Mouse (Mus musculus) CH12.LX (cell line): ENCODE measurements at regions not wholly inside any gene's neighbourhood (a gene's known extent, or its start where the extent isn't known, plus 50 kb on each side); places are given as distances from the start of the nearest gene placed in this dataset.

ENCODE experiments used
- DNase-seq: peaks from one replicate; pipeline ENCODE4 v3.0.0-alpha.2; 2013; ENCODE audit errors: extremely low read depth
- H3K27ac ChIP-seq: 2 replicates; pipeline ENCODE4 v1.5.1; 2012; ENCODE audit warnings: low read depth, mild to moderate bottlenecking, control low read depth, moderate library complexity; ENCODE audit not compliant: insufficient read depth
- H3K27me3 ChIP-seq: replicated peaks from 2 replicates; pipeline ENCODE3; 2012; ENCODE audit warnings: inconsistent platforms
- H3K36me3 ChIP-seq, 2 experiments: replicated peaks in 1 of 2; 2 replicates each; pipeline versions ENCODE3 to v1.6.1; 2012; ENCODE audit warnings: inconsistent platforms in 1 of 2, low read length in 1 of 2, mild to moderate bottlenecking in 1 of 2, mixed read lengths in 1 of 2, moderate library complexity in 1 of 2; ENCODE audit not compliant: control insufficient read depth in 1 of 2, insufficient read depth in 1 of 2
- H3K4me1 ChIP-seq, 2 experiments: 2 replicates each; pipeline ENCODE4 v1.6.1; 2012; ENCODE audit warnings: inconsistent platforms in 1 of 2, moderate library complexity in 1 of 2; ENCODE audit not compliant: insufficient read depth in 2 of 2, control insufficient read depth in 1 of 2
- H3K4me2 ChIP-seq: 2 replicates; pipeline ENCODE4 v1.6.1; 2012; ENCODE audit warnings: low read depth, mild to moderate bottlenecking, control low read depth; ENCODE audit not compliant: poor library complexity, insufficient read depth, severe bottlenecking
- H3K4me3 ChIP-seq, 3 experiments: fragments of 150-350 bp in 1 of 3; sonication (generic) in 1 of 3; replicated peaks in 1 of 3; 2 replicates each; pipeline versions ENCODE3 to v1.5.1; 2011 to 2012; ENCODE audit warnings: low read depth in 2 of 3, low read length in 2 of 3, mild to moderate bottlenecking in 2 of 3, moderate library complexity in 2 of 3, control low read depth in 1 of 3, improper control_type of control experiment in 1 of 3, inconsistent platforms in 1 of 3, mixed read lengths in 1 of 3; ENCODE audit not compliant: poor library complexity in 1 of 3
- H3K79me2 ChIP-seq: replicated peaks from 2 replicates; pipeline ENCODE4 v1.6.1; 2012; ENCODE audit warnings: mild to moderate bottlenecking, moderate library complexity; ENCODE audit not compliant: control insufficient read depth, poor library complexity, insufficient read depth, severe bottlenecking; ENCODE audit errors: extremely low read depth
- H3K9ac ChIP-seq: 2 replicates; pipeline ENCODE4 v1.6.1; 2012; ENCODE audit warnings: low read depth, mild to moderate bottlenecking, control low read depth, moderate library complexity; ENCODE audit not compliant: insufficient read depth
- H3K9me3 ChIP-seq: replicated peaks from 2 replicates; pipeline ENCODE3; 2012; ENCODE audit warnings: low read length, inconsistent platforms, mixed read lengths
- CHD2 ChIP-seq: IDR thresholded peaks from 2 replicates; pipeline ENCODE4 v1.6.1; 2011; ENCODE audit warnings: low read length, improper control_type of control experiment
- CTCF ChIP-seq, 2 experiments: IDR thresholded peaks in 1 of 2; conservative IDR thresholded peaks in 1 of 2; 2 replicates each; pipeline ENCODE4 v1.5.1; 2011 to 2012; ENCODE audit warnings: low read depth in 2 of 2, low read length in 2 of 2, improper control_type of control experiment in 1 of 2, inconsistent platforms in 1 of 2, mild to moderate bottlenecking in 1 of 2, moderate library complexity in 1 of 2
- ELF1 ChIP-seq: IDR thresholded peaks from 2 replicates; pipeline ENCODE4 v1.6.1; 2014; ENCODE audit warnings: low read depth, mild to moderate bottlenecking, inconsistent platforms, low read length, improper control_type of control experiment
- EP300 ChIP-seq: IDR thresholded peaks from 2 replicates; pipeline ENCODE4 v1.6.1; 2011; ENCODE audit warnings: low read length, improper control_type of control experiment
- GABPA ChIP-seq: IDR thresholded peaks from 2 replicates; pipeline ENCODE4 v1.6.1; 2012; ENCODE audit warnings: low read depth, low read length, improper control_type of control experiment, inconsistent platforms; ENCODE audit not compliant: insufficient replicate concordance
- HCFC1 ChIP-seq: IDR thresholded peaks from 2 replicates; pipeline ENCODE4 v1.6.1; 2012; ENCODE audit warnings: low read depth, mild to moderate bottlenecking, inconsistent platforms, low read length, improper control_type of control experiment
- IRF4 ChIP-seq: IDR thresholded peaks from 2 replicates; pipeline ENCODE4 v1.6.1; 2014; ENCODE audit warnings: low read depth, mild to moderate bottlenecking, inconsistent platforms, low read length, improper control_type of control experiment
- JUN ChIP-seq: IDR thresholded peaks from 2 replicates; pipeline ENCODE4 v1.6.1; 2011; ENCODE audit warnings: low read depth, mild to moderate bottlenecking, low read length, improper control_type of control experiment, moderate library complexity; ENCODE audit not compliant: insufficient read depth
- MAFK ChIP-seq: IDR thresholded peaks from 2 replicates; pipeline ENCODE4 v1.6.1; 2011; ENCODE audit warnings: low read length, improper control_type of control experiment; ENCODE audit not compliant: insufficient replicate concordance
- MXI1 ChIP-seq: IDR thresholded peaks from 2 replicates; pipeline ENCODE4 v1.6.1; 2011; ENCODE audit warnings: mild to moderate bottlenecking, low read depth, low read length, improper control_type of control experiment
- NRF1 ChIP-seq: IDR thresholded peaks from 2 replicates; pipeline ENCODE4 v1.6.1; 2014; ENCODE audit warnings: low read depth, mild to moderate bottlenecking, inconsistent platforms, low read length, improper control_type of control experiment, moderate library complexity
- PAX5 ChIP-seq: IDR thresholded peaks from 2 replicates; pipeline ENCODE4 v1.6.1; 2012; ENCODE audit warnings: low read length, inconsistent platforms, mixed read lengths
- RAD21 ChIP-seq: IDR thresholded peaks from 2 replicates; pipeline ENCODE4 v1.6.1; 2011; ENCODE audit warnings: low read depth, mild to moderate bottlenecking, low read length, improper control_type of control experiment, moderate library complexity
- RCOR1 ChIP-seq: conservative IDR thresholded peaks from 2 replicates; pipeline ENCODE4 v1.6.1; 2012; ENCODE audit warnings: low read depth, mild to moderate bottlenecking, inconsistent platforms, low read length, improper control_type of control experiment
- SMC3 ChIP-seq: IDR thresholded peaks from 2 replicates; pipeline ENCODE4 v1.6.1; 2011; ENCODE audit warnings: low read depth, low read length, improper control_type of control experiment
- UBTF ChIP-seq: IDR thresholded peaks from 2 replicates; pipeline ENCODE4 v1.6.1; 2012; ENCODE audit warnings: low read depth, mild to moderate bottlenecking, inconsistent platforms, low read length, improper control_type of control experiment, moderate library complexity
- USF2 ChIP-seq: conservative IDR thresholded peaks from 2 replicates; pipeline ENCODE4 v1.6.1; 2011; ENCODE audit warnings: low read depth, low read length, improper control_type of control experiment
- ZKSCAN1 ChIP-seq: IDR thresholded peaks from 2 replicates; pipeline ENCODE4 v1.6.1; 2012; ENCODE audit warnings: low read depth, inconsistent platforms, low read length, improper control_type of control experiment, borderline replicate concordance
- dilution Hi-C: fragments of 300-500 bp; cut with MboI; formaldehyde crosslinking; loops from 2 replicates; pipeline ENCODE4 v1.14.3; 2020; ENCODE audit warnings: low sequenced_read_pairs; ENCODE audit not compliant: extremely low pct_unique_long_range_greater_than_20kb, extremely low pct_ligation_motif_present
- in situ Hi-C: fragments of 300-500 bp; cut with MboI; formaldehyde crosslinking; loops from 3 replicates; pipeline ENCODE4 v1.14.3; 2019; ENCODE audit warnings: low sequenced_read_pairs, low pct_ligation_motif_present, low pct_unique_long_range_greater_than_20kb, mixed read lengths

- DNase-seq: no peak
- Histone ChIP-seq H3K9ac (no peak overlapping the region), H3K4me3 (no peak overlapping the region), H3K4me1 (no peaks in the 10 kb centered on the region), H3K79me2 (no peaks in the 10 kb centered on the region), H3K36me3 (no peaks in the 10 kb centered on the region), H3K4me2 (no peak overlapping the region), H3K9me3 (peaks cover 31% of the 10 kb centered on the region), H3K27me3 (no peaks in the 10 kb centered on the region), H3K27ac (no peak overlapping the region)
- dilution Hi-C loops: no loop called here
- in situ Hi-C loops: no loop called here
- TF ChIP-seq GABPA (no peak), USF2 (no peak)
These were observed 504.5 kb upstream of the Gpc5 start for GRCm38 (mm10) chr14:114587367-114588064.

- dilution Hi-C loops (no loop called here), in situ Hi-C loops (no loop called here)
- H3K27me3 ChIP-seq: no peaks in the 10 kb centered on the region
- no peak overlapping the region for H3K27ac ChIP-seq
- H3K79me2 ChIP-seq: no peaks in the 10 kb centered on the region
- no peak for DNase-seq
- H3K4me1 ChIP-seq: no peaks in the 10 kb centered on the region
- peaks cover 31% of the 10 kb centered on the region for H3K9me3 ChIP-seq
- H3K9ac ChIP-seq: no peak overlapping the region
- no peak for TF ChIP-seq CTCF (conservative IDR thresholded peaks at IDR 0.05 in 1 of 2, IDR thresholded peaks at IDR 0.05 in 1 of 2; ENCODE audit: low read depth in 2 of 2, low read length in 2 of 2)
- TF ChIP-seq RAD21: no peak
- no peak for TF ChIP-seq UBTF
- no peak for TF ChIP-seq GABPA
- no peak for TF ChIP-seq MXI1
- TF ChIP-seq ELF1: no peak
- TF ChIP-seq ZKSCAN1: no peak
- TF ChIP-seq EP300: no peak
- TF ChIP-seq SMC3: no peak
- no peak for TF ChIP-seq RCOR1
- no peak for TF ChIP-seq JUN
- TF ChIP-seq MAFK: no peak
- no peak for TF ChIP-seq IRF4
- TF ChIP-seq PAX5: no peak
- TF ChIP-seq HCFC1: no peak
- TF ChIP-seq CHD2: no peak
- TF ChIP-seq NRF1: no peak
- H3K4me2 ChIP-seq: no peak overlapping the region
- H3K4me3 ChIP-seq: no peak overlapping the region
- H3K36me3 ChIP-seq: no peaks in the 10 kb centered on the region
These were observed 482.7 kb upstream of the Gpc5 start for GRCm38 (mm10) chr14:114609296-114609695.
